Mouse (Mus musculus) myocyte (in vitro differentiated cells): ENCODE data around the gene Ccdc124.

Source experiments
- CEBPB ChIP-seq: IDR thresholded peaks from 2 replicates; pipeline ENCODE4 v1.6.1; 2011; ENCODE audit warnings: mild to moderate bottlenecking, moderate library complexity; ENCODE audit not compliant: poor library complexity, insufficient read depth, severe bottlenecking
- E2F4 ChIP-seq: IDR thresholded peaks from one replicate; pipeline ENCODE4 v1.6.1; 2011; ENCODE audit warnings: mild to moderate bottlenecking, control low read depth, moderate library complexity; ENCODE audit not compliant: insufficient read depth
- MAX ChIP-seq: IDR thresholded peaks from one replicate; pipeline ENCODE4 v1.6.1; 2011; ENCODE audit warnings: low read depth, mild to moderate bottlenecking, control low read depth
- MYOD1 ChIP-seq, 3 experiments: IDR thresholded peaks; one replicate each; pipeline ENCODE4 v1.6.1; 2011; ENCODE audit warnings: control low read depth in 2 of 3, low read depth in 2 of 3, mild to moderate bottlenecking in 2 of 3, moderate library complexity in 1 of 3; ENCODE audit not compliant: insufficient read length in 2 of 3, control insufficient read depth in 1 of 3
- MYOG ChIP-seq, 3 experiments: IDR thresholded peaks; one replicate each; pipeline ENCODE4 v1.6.1; 2011; ENCODE audit warnings: control low read depth in 2 of 3, low read depth in 2 of 3, mild to moderate bottlenecking in 2 of 3; ENCODE audit not compliant: insufficient read length in 2 of 3, control insufficient read depth in 1 of 3, insufficient read depth in 1 of 3
- POLR2A ChIP-seq: IDR thresholded peaks from one replicate; pipeline ENCODE4 v1.6.1; 2011; ENCODE audit warnings: low read depth, mild to moderate bottlenecking, control low read depth, moderate library complexity; ENCODE audit not compliant: insufficient read length
- TCF12 ChIP-seq: IDR thresholded peaks from one replicate; pipeline ENCODE4 v1.6.1; 2011; ENCODE audit warnings: mild to moderate bottlenecking, control low read depth; ENCODE audit not compliant: poor library complexity, insufficient read depth, severe bottlenecking

DNA sequence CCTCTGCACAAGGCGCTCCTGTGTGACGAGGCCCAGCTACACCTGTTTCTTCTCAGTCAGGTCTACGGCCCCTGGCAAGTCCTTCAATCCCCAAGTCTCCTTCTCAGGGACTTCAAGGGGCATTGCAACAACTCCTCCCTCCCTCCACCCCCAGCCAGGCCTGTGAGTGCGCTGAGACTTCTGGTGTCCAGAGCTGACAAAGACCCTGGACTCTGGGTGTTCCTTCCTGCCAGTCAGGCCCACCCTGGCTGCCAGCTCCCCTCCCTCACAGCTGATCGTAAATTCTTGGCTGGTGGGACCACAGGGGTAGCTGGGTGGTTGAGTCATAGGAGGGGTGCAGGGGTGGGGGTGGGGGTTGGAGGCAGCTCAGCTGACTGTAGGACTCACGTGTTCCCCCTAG lies 21.9 kb downstream of the Ccdc124 start:
- TF ChIP-seq POLR2A = no peak
- no peak for TF ChIP-seq TCF12
- no peak for TF ChIP-seq E2F4
- no peak for TF ChIP-seq CEBPB
- TF ChIP-seq MAX = no peak
- no peak for TF ChIP-seq MYOG (IDR thresholded peaks at IDR 0.05; ENCODE audit: control insufficient read depth in 1 of 3, insufficient read depth in 1 of 3, insufficient read length in 2 of 3, low read depth in 2 of 3)
- no peak for TF ChIP-seq MYOD1 (IDR thresholded peaks at IDR 0.05; ENCODE audit: control insufficient read depth in 1 of 3, insufficient read length in 2 of 3, low read depth in 2 of 3)
